Mouse (Mus musculus) liver, embryonic 18 days (tissue): Measurements from ENCODE around the gene Ccdc120. TPM values are rescaled to one million over a fixed set of nuclear protein-coding genes. Genes with fewer than 3 reads are reported as not detected.

Experiments used
- polyA plus RNA-seq: library from polyadenylated mRNA; depleted of rRNA; stranded (reverse); fragments of >200 nt; gene quantifications from 2 replicates; pipeline ENCODE4 v1.2.3, GENCODE M21; 2012; rRNA removed

Gene Ccdc120
- 2.8 and 3.8 TPM in 2 replicates for polyA plus RNA-seq

DNA sequence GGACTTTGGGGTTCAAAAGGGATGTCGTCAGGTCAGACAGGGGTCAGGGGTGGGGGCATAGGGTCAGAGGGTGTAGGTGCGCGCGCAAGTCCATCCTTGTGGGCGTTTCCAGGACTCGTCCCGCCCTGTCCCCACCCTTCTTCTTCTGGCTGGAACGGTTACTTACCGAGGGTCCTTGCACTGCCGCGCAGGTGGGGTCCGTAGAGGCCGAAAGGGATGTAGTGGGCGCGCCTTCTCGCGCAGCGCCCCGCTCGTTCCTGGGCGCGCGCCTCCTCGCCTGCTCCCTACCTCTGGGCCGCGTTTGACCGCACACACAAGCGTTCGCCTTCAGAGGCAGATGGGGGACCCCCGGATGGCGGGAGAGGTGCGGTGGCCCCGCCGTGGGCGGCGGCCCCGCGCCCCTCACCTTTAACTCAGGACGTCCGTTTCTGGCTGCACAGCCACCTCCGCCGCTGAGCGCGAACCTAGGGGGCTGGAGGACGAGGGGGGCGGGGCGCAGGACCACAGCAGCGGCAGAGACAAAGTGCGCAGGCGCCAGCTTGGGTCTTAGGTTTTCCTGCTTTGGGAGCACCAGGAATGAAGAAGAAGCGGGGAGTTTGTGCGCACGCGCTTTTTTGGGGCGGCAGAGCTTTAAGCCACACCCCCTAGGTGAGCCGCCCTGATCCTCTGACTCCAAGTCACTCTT, at the start of gene Ccdc120:
Gene Ccdc120, minus strand, starts transcription at position 474 of the 685 bp plus-strand sequence.

GRCm38 (mm10) chrX:7789542-7790136, 38.9 kb upstream of the Ccdc120 start, which contains the start of gene Gripap1:
Gripap1 (plus strand) TSS chrX:7789765.

GRCm38 (mm10) chrX:7762137-7762920, 11.6 kb upstream of the Ccdc120 start, which contains the start of gene Tfe3:
Tfe3 (plus strand) TSS chrX:7762560.

DNA sequence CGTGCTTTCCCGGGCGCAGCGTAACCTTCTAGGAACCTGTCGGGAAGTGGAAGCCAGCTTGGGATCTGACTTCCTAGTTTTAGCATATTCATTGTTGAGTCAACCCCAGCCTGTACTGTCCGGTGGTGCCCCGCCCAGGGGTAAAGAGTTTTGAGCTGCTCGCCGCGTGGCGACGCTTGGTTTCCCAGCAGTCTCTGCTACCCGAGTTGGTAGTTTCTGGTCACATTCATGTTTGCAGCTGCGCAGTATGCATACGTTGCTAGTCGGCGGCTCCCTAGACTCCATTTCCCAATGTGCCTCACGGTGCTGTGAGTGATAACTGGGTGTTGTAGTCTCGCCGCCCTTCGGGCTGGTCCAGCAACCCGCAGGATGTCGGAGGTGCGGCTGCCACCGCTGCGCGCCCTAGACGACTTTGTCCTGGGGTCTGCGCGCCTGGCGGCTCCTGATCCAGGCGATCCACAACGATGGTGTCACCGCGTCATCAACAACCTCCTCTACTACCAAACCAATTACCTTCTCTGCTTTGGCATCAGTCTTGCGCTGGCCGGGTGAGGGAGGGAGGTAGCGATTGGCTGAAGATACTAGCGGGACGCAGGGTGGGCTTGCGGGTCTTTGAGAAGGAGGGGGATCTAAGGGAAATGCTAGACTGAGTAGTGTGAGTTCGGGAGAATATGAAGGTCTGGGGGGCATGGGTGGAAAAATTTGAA, 22.3 kb downstream of the Ccdc120 start, which contains the start of gene Praf2:
Gene Praf2, plus strand, starts transcription at position 225 of the 707 bp plus-strand sequence.

DNA sequence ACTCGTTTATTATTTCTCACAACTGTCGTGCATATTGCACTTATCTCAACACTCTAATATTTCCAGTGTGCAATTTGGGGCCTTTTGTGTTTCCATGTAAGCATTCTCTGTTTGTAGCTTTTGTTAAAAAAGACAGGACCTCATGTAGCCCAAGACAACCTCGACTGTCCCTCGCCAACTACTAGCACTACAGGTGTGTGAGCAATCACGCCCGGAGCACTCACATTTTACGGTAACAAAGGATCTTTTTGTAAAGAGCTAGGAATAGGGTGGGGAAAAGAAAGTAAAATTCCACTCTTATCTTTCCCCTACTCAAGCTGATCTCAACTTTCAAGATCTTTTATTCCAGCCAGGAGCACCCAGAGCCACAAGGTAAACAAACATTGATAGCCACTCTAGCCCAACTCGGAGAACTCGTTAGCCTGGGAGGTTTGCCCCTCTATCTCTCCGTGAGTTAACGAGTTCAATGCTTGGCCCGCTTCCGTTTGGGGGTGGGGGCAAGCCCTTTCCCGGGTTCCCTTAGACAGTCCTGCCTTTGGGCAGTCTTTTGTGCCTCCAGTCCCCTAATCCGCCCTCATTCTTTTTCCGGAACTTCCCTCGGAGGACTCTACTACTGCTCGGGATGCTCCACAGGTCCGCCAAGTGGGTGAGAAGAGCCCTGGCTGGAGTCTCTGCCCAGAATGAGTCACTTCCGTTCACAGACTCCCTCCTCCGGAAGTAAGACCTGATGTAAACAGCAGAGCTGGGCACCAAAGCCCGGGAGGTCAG, 29.0 kb downstream of the Ccdc120 start, which contains the start of gene Gm45208:
Gene Gm45208, plus strand, starts transcription at position 732 of the 768 bp plus-strand sequence.

GRCm38 (mm10) chrX:7714135-7714899, 36.4 kb downstream of the Ccdc120 start, which contains the start of gene Wdr45:
Wdr45 (plus strand) TSS chrX:7714333.

GRCm38 (mm10) chrX:7696954-7697381, 53.7 kb downstream of the Ccdc120 start, which contains the start of gene Gpkow:
Gpkow (plus strand) TSS chrX:7697131.

Other genes with a start within 250 kb of the Ccdc120 start
- gene Foxp3, start 177.3 kb downstream of the Ccdc120 start, polyA plus RNA-seq, result not detected in 2 replicates
- 0.46 and 0.56 TPM in 2 replicates for gene Ppp1r3f, start 176.6 kb downstream of the Ccdc120 start, polyA plus RNA-seq
- gene Ccdc22, start 145.4 kb downstream of the Ccdc120 start, polyA plus RNA-seq, result 6.9 and 7.6 TPM in 2 replicates
- gene Cacna1f, start 143.8 kb downstream of the Ccdc120 start, polyA plus RNA-seq, result 0.05 and 0.06 TPM in 2 replicates
- gene Syp, start 112.4 kb downstream of the Ccdc120 start, polyA plus RNA-seq, result 0.23 and 0.28 TPM in 2 replicates
- 2.9 and 3.9 TPM in 2 replicates for gene Prickle3, start 93.6 kb downstream of the Ccdc120 start, polyA plus RNA-seq
- gene Plp2, start 79.5 kb downstream of the Ccdc120 start, polyA plus RNA-seq, result 37.9 and 40.3 TPM in 2 replicates
- gene Magix, start 69.7 kb downstream of the Ccdc120 start, polyA plus RNA-seq, result 0.44 and 0.87 TPM in 2 replicates
- 6.4 and 6.9 TPM in 2 replicates for gene Gpkow, start 53.8 kb downstream of the Ccdc120 start, polyA plus RNA-seq
- gene Wdr45, start 36.6 kb downstream of the Ccdc120 start, polyA plus RNA-seq, result 19.9 and 21.9 TPM in 2 replicates
- 0.05 TPM in 1 of 2 replicates, not detected in the other for gene Gm45208, start 28.7 kb downstream of the Ccdc120 start, polyA plus RNA-seq
- gene Praf2, start 22.5 kb downstream of the Ccdc120 start, polyA plus RNA-seq, result 3.3 and 4.0 TPM in 2 replicates
- gene Tfe3, start 11.7 kb upstream of the Ccdc120 start, polyA plus RNA-seq, result 5.0 and 5.3 TPM in 2 replicates
- 24.9 and 29.9 TPM in 2 replicates for gene Gripap1, start 38.9 kb upstream of the Ccdc120 start, polyA plus RNA-seq
- 0.28 and 0.29 TPM in 2 replicates for gene Kcnd1, start 71.4 kb upstream of the Ccdc120 start, polyA plus RNA-seq
- 24.6 and 26.4 TPM in 2 replicates for gene Otud5, start 90.5 kb upstream of the Ccdc120 start, polyA plus RNA-seq
- gene Pim2, start 127.4 kb upstream of the Ccdc120 start, polyA plus RNA-seq, result 2.5 and 2.7 TPM in 2 replicates
- 14.2 and 16.2 TPM in 2 replicates for gene Slc35a2, start 133.1 kb upstream of the Ccdc120 start, polyA plus RNA-seq
- gene Pqbp1, start 148.4 kb upstream of the Ccdc120 start, polyA plus RNA-seq, result 36.0 and 38.7 TPM in 2 replicates
- gene Timm17b, start 148.5 kb upstream of the Ccdc120 start, polyA plus RNA-seq, result 22.3 and 23.0 TPM in 2 replicates
- gene Gm10491, start 156.9 kb upstream of the Ccdc120 start, polyA plus RNA-seq, result not detected in 2 replicates
- not detected in 2 replicates for gene Gm10490, start 158.6 kb upstream of the Ccdc120 start, polyA plus RNA-seq
- 0.01 TPM in 2 replicates for gene Pcsk1n, start 168.9 kb upstream of the Ccdc120 start, polyA plus RNA-seq
- not detected in 2 replicates for gene Eras, start 177.7 kb upstream of the Ccdc120 start, polyA plus RNA-seq
- 15.8 and 17.9 TPM in 2 replicates for gene Hdac6, start 197.0 kb upstream of the Ccdc120 start, polyA plus RNA-seq
- gene Gata1, start 227.2 kb upstream of the Ccdc120 start, polyA plus RNA-seq, result 46.9 and 48.4 TPM in 2 replicates